Mouse (Mus musculus) erythroblast, embryonic 14.5 days (primary cell): ENCODE data around the gene Pole4. TPM values are rescaled to one million over a fixed set of nuclear protein-coding genes. Genes with fewer than 3 reads are reported as not detected.
"Not testable (repeated sequence)": the region's sequence is repeated elsewhere in the genome, so short reads cannot be mapped to it uniquely, and the experiment has no call there.

ENCODE experiments used
- H3K27me3 ChIP-seq: 2 replicates; pipeline ENCODE4 v1.6.1; 2012; ENCODE audit warnings: inconsistent platforms; ENCODE audit not compliant: control insufficient read depth
- H3K36me3 ChIP-seq: 2 replicates; pipeline ENCODE4 v1.6.1; 2012; ENCODE audit warnings: mild to moderate bottlenecking, inconsistent platforms; ENCODE audit not compliant: control insufficient read depth
- H3K4me1 ChIP-seq: 2 replicates; pipeline ENCODE4 v1.6.1; 2012; ENCODE audit warnings: inconsistent platforms; ENCODE audit not compliant: control insufficient read depth
- H3K4me3 ChIP-seq: replicated peaks from 2 replicates; pipeline ENCODE3; 2012; ENCODE audit warnings: moderate library complexity, mild to moderate bottlenecking, inconsistent platforms
- H3K9me3 ChIP-seq: 2 replicates; pipeline ENCODE4 v1.6.1; 2012; ENCODE audit warnings: low read length, inconsistent platforms, mixed read lengths; ENCODE audit not compliant: control insufficient read depth
- GATA1 ChIP-seq: IDR thresholded peaks from 2 replicates; pipeline ENCODE4 v1.6.1; 2012; ENCODE audit warnings: low read length, inconsistent platforms, mixed read lengths
- TAL1 ChIP-seq: IDR thresholded peaks from 3 replicates; pipeline ENCODE4 v1.6.1; 2012; ENCODE audit warnings: low read length, inconsistent platforms, mixed read lengths
- polyA plus RNA-seq: library from polyadenylated mRNA; stranded (reverse); fragments of >175 nt; gene quantifications from 2 replicates; pipeline ENCODE4 v1.2.3, GENCODE M21; 2012

The Pole4 gene
- polyA plus RNA-seq, 1 experiment: 17.6 TPM

GRCm38 (mm10) chr6:82702593-82703017, 2.6 kb downstream of the Pole4 start:
- H3K27me3 ChIP-seq: no peaks in the 10 kb centered on the region
- no peaks in the 10 kb centered on the region; the same call in 1 of the 2 replicates for H3K4me1 ChIP-seq
- H3K9me3 ChIP-seq: no peaks in the 10 kb centered on the region
- H3K36me3 ChIP-seq: no peaks in the 10 kb centered on the region
- no peak overlapping the region for H3K4me3 ChIP-seq
- TF ChIP-seq GATA1 (no peak), TAL1 (no peak)

GRCm38 (mm10) chr6:82701296-82701695, 3.9 kb downstream of the Pole4 start:
- no peaks in the 10 kb centered on the region for H3K9me3 ChIP-seq
- H3K4me1 ChIP-seq: no peaks in the 10 kb centered on the region; the same call in 1 of the 2 replicates
- H3K36me3 ChIP-seq: no peaks in the 10 kb centered on the region
- TF ChIP-seq TAL1 (no peak), GATA1 (no peak)
- no peak overlapping the region for H3K4me3 ChIP-seq
- H3K27me3 ChIP-seq: no peaks in the 10 kb centered on the region

- TF ChIP-seq TAL1 (no peak), GATA1 (no peak)
- no peaks in the 10 kb centered on the region for H3K27me3 ChIP-seq
- H3K9me3 ChIP-seq: no peaks in the 10 kb centered on the region
- H3K4me1 ChIP-seq: no peaks in the 10 kb centered on the region; the same call in 1 of the 2 replicates
- no peak overlapping the region for H3K4me3 ChIP-seq
- no peaks in the 10 kb centered on the region for H3K36me3 ChIP-seq
Observed at GRCm38 (mm10) chr6:82699831-82700230, 5.3 kb downstream of the Pole4 start.

- no peak for TF ChIP-seq GATA1
- no peak for TF ChIP-seq TAL1
- Histone ChIP-seq H3K4me3 (no peak overlapping the region), H3K9me3 (no peaks in the 10 kb centered on the region), H3K36me3 (no peaks in the 10 kb centered on the region), H3K27me3 (no peaks in the 10 kb centered on the region), H3K4me1 (no peaks in the 10 kb centered on the region)
Observed at GRCm38 (mm10) chr6:82696736-82697135, 8.4 kb downstream of the Pole4 start.

- Histone ChIP-seq H3K27me3 (no peaks in the 10 kb centered on the region), H3K4me1 (no peaks in the 10 kb centered on the region), H3K9me3 (no peaks in the 10 kb centered on the region), H3K36me3 (no peaks in the 10 kb centered on the region), H3K4me3 (no peak overlapping the region)
- TF ChIP-seq GATA1 (no peak), TAL1 (no peak)
Observed at GRCm38 (mm10) chr6:82694668-82695067, 10.5 kb downstream of the Pole4 start.

GRCm38 (mm10) chr6:82689474-82689873, 15.7 kb downstream of the Pole4 start:
- Histone ChIP-seq H3K9me3 (no peaks in the 10 kb centered on the region), H3K36me3 (no peaks in the 10 kb centered on the region), H3K27me3 (no peaks in the 10 kb centered on the region), H3K4me3 (no peak overlapping the region), H3K4me1 (no peaks in the 10 kb centered on the region)
- TF ChIP-seq TAL1: no peak
- no peak for TF ChIP-seq GATA1

- not testable (repeated sequence) for H3K36me3 ChIP-seq, H3K4me1 ChIP-seq, H3K27me3 ChIP-seq, H3K9me3 ChIP-seq, H3K4me3 ChIP-seq
Observed at GRCm38 (mm10) chr6:82688586-82688985, 16.6 kb downstream of the Pole4 start.

GRCm38 (mm10) chr6:82684136-82684535, 21.0 kb downstream of the Pole4 start:
- no peaks in the 10 kb centered on the region for H3K36me3 ChIP-seq
- H3K9me3 ChIP-seq: no peaks in the 10 kb centered on the region
- TF ChIP-seq GATA1: no peak
- no peak for TF ChIP-seq TAL1

GRCm38 (mm10) chr6:82679286-82679685, 25.9 kb downstream of the Pole4 start:
- not testable (repeated sequence) for H3K4me1 ChIP-seq, H3K36me3 ChIP-seq, H3K27me3 ChIP-seq, H3K4me3 ChIP-seq, H3K9me3 ChIP-seq

More at GRCm38 (mm10) chr6:82684136-82684535, 21.0 kb downstream of the Pole4 start:
- H3K4me1 ChIP-seq: no peaks in the 10 kb centered on the region
- no peaks in the 10 kb centered on the region for H3K27me3 ChIP-seq
- H3K4me3 ChIP-seq: no peak overlapping the region

- not testable (repeated sequence) for H3K4me3 ChIP-seq, H3K4me1 ChIP-seq, H3K36me3 ChIP-seq, H3K27me3 ChIP-seq, H3K9me3 ChIP-seq
Observed at GRCm38 (mm10) chr6:82677629-82678028, 27.5 kb downstream of the Pole4 start.
